Mouse (Mus musculus): Measurements from ENCODE around the gene Zfp536. TPM values are rescaled to one million over a fixed set of nuclear protein-coding genes. Genes with fewer than 3 reads are reported as not detected.

Gene Zfp536
- total and polyA plus RNA-seq, 3 experiments = not detected

DNA sequence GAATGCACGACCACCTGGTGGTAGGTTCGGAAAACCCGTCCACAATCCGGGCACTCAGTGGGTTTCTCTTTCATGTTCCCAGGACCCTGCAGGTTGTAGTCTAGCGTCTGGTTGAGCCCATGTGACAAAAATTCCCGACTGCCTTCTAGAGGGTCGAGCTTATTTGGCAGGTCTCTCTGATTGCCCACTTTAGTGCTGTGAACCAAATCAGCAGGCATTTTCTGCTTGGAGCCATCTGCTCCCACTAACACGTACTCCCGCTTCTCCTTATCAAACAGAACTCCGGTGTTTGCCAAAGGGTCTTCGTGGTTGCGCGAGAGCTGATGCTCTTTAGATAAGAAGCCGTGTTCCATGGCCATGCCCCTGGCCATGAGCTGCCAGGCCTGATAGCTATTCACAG is 205.4 kb downstream of the Zfp536 start:
- H3K4me3 ChIP-seq (replicated peaks in 1 of 3; ENCODE audit: low read depth in 2 of 3, low read length in 2 of 3, poor library complexity in 1 of 3) = no peak overlapping the region
- H3K4me1 ChIP-seq (ENCODE audit: control insufficient read depth in 1 of 2, insufficient read depth in 2 of 2) = no peaks in the 10 kb centered on the region
- TF ChIP-seq RAD21 (IDR thresholded peaks at IDR 0.05; ENCODE audit: low read depth, low read length) = no peak
- no peak for TF ChIP-seq IRF4 (IDR thresholded peaks at IDR 0.05; ENCODE audit: low read depth, low read length)
- no peak for TF ChIP-seq CHD2 (IDR thresholded peaks at IDR 0.05; ENCODE audit: low read length)
- TF ChIP-seq SMC3 (IDR thresholded peaks at IDR 0.05; ENCODE audit: low read depth, low read length) = no peak
- no peak for TF ChIP-seq TCF12 (IDR thresholded peaks at IDR 0.05; ENCODE audit: low read depth, low read length)
- no peak for TF ChIP-seq NRF1 (IDR thresholded peaks at IDR 0.05; ENCODE audit: low read depth, low read length)
- TF ChIP-seq CTCF (conservative IDR thresholded peaks at IDR 0.05 in 1 of 2, IDR thresholded peaks at IDR 0.05 in 1 of 2; ENCODE audit: low read depth in 2 of 2, low read length in 2 of 2) = no peak
- no peak for TF ChIP-seq MAX (IDR thresholded peaks at IDR 0.05; ENCODE audit: low read length)
- TF ChIP-seq JUN (IDR thresholded peaks at IDR 0.05; ENCODE audit: insufficient read depth, low read depth, low read length) = no peak
- no peak for TF ChIP-seq HCFC1 (IDR thresholded peaks at IDR 0.05; ENCODE audit: low read depth, low read length)
- no peak for TF ChIP-seq ZMIZ1 (IDR thresholded peaks at IDR 0.05; ENCODE audit: low read depth, low read length)
- no peak for TF ChIP-seq TBP (conservative IDR thresholded peaks at IDR 0.05; ENCODE audit: low read depth, low read length)
- TF ChIP-seq SIN3A (IDR thresholded peaks at IDR 0.05; ENCODE audit: low read length) = no peak
- TF ChIP-seq PAX5 (IDR thresholded peaks at IDR 0.05; ENCODE audit: low read length) = no peak
- TF ChIP-seq ELF1 (IDR thresholded peaks at IDR 0.05; ENCODE audit: low read depth, low read length) = no peak
- TF ChIP-seq JUND (conservative IDR thresholded peaks at IDR 0.05; ENCODE audit: low read depth, low read length) = no peak
- TF ChIP-seq CHD1 (IDR thresholded peaks at IDR 0.05; ENCODE audit: low read depth, low read length) = no peak
- TF ChIP-seq ZC3H11A (IDR thresholded peaks at IDR 0.05; ENCODE audit: low read depth, low read length) = no peak
- in situ Hi-C loops (cut with MboI; ENCODE audit: low pct_ligation_motif_present, low pct_unique_long_range_greater_than_20kb, low sequenced_read_pairs) (no loop called here), dilution Hi-C loops (cut with MboI; ENCODE audit: extremely low pct_ligation_motif_present, extremely low pct_unique_long_range_greater_than_20kb, low sequenced_read_pairs) (no loop called here)
- no peak overlapping the region for H3K27ac ChIP-seq (ENCODE audit: insufficient read depth, low read depth)
- H3K36me3 ChIP-seq (replicated peaks in 1 of 2; ENCODE audit: control insufficient read depth in 1 of 2, insufficient read depth in 1 of 2, low read length in 1 of 2) = no peaks in the 10 kb centered on the region
- H3K27me3 ChIP-seq (replicated peaks) = no peaks in the 10 kb centered on the region
- no peak for DNase-seq (ENCODE audit: extremely low read depth)
- no peak overlapping the region for H3K9ac ChIP-seq (ENCODE audit: insufficient read depth, low read depth)
- no peaks in the 10 kb centered on the region for H3K79me2 ChIP-seq (replicated peaks; ENCODE audit: control insufficient read depth, extremely low read depth, insufficient read depth, poor library complexity, severe bottlenecking)
- no peak overlapping the region for H3K4me2 ChIP-seq (ENCODE audit: insufficient read depth, low read depth, poor library complexity, severe bottlenecking)
- peaks cover 82% of the 10 kb centered on the region for H3K9me3 ChIP-seq (replicated peaks; ENCODE audit: low read length)

DNA sequence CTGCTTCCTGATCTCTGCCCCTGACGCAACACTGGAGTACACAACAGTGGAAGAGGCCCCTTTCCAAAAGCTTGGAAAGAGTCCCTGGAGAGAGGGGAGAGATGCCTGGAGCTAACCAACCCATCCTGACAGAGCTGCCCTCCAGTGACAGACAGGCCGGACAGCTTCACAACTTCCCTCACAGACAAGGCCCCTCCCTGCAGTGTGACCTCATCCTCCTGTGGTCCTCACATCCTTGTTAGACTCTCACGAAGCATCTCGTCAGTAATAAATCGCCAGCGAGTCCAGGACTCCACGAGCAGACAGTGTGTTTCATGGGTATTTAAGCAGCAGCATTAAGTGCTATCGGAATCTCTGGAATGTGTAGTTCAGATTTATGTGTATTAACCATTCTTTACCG is 207.4 kb downstream of the Zfp536 start:
- H3K27ac ChIP-seq (ENCODE audit: insufficient read depth, low read depth) = no peak overlapping the region
- DNase-seq (ENCODE audit: extremely low read depth) = no peak
- dilution Hi-C loops (cut with MboI; ENCODE audit: extremely low pct_ligation_motif_present, extremely low pct_unique_long_range_greater_than_20kb, low sequenced_read_pairs) (no loop called here), in situ Hi-C loops (cut with MboI; ENCODE audit: low pct_ligation_motif_present, low pct_unique_long_range_greater_than_20kb, low sequenced_read_pairs) (no loop called here)
- H3K36me3 ChIP-seq (replicated peaks in 1 of 2; ENCODE audit: control insufficient read depth in 1 of 2, insufficient read depth in 1 of 2, low read length in 1 of 2) = no peaks in the 10 kb centered on the region
- TF ChIP-seq PAX5 (IDR thresholded peaks at IDR 0.05; ENCODE audit: low read length) (no peak), MAFK (IDR thresholded peaks at IDR 0.05; ENCODE audit: insufficient replicate concordance, low read length) (no peak), CHD2 (IDR thresholded peaks at IDR 0.05; ENCODE audit: low read length) (no peak), CTCF (conservative IDR thresholded peaks at IDR 0.05 in 1 of 2, IDR thresholded peaks at IDR 0.05 in 1 of 2; ENCODE audit: low read depth in 2 of 2, low read length in 2 of 2) (no peak), SMC3 (IDR thresholded peaks at IDR 0.05; ENCODE audit: low read depth, low read length) (no peak)
- H3K4me1 ChIP-seq (ENCODE audit: control insufficient read depth in 1 of 2, insufficient read depth in 2 of 2) = no peaks in the 10 kb centered on the region
- no peaks in the 10 kb centered on the region for H3K79me2 ChIP-seq (replicated peaks; ENCODE audit: control insufficient read depth, extremely low read depth, insufficient read depth, poor library complexity, severe bottlenecking)
- no peaks in the 10 kb centered on the region for H3K27me3 ChIP-seq (replicated peaks)
- no peak overlapping the region for H3K9ac ChIP-seq (ENCODE audit: insufficient read depth, low read depth)
- H3K9me3 ChIP-seq (replicated peaks; ENCODE audit: low read length) = peaks cover 81% of the 10 kb centered on the region
- H3K4me3 ChIP-seq (replicated peaks in 1 of 3; ENCODE audit: low read depth in 2 of 3, low read length in 2 of 3, poor library complexity in 1 of 3) = no peak overlapping the region
- H3K4me2 ChIP-seq (ENCODE audit: insufficient read depth, low read depth, poor library complexity, severe bottlenecking) = no peak overlapping the region

Data from CH12.LX (cell line).